In the genomic region with DNA sequence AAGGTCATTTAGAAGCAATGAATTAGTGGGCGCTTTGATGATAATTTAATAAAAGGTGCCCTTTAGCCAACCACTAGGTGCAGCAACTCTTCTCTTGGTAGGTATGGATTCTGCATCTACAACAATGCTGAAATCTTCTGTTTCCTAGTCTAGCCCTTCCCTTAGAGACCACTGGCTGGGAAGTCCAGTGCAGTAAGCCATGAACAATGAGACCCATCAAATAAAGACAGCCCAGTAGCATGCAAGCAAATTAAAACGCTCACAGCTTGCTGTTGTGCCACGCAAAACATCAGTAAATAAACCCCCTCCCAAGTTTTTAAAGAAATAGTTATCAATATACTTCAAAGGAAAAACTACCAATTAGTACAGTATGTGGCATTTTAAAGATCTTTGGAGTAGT, we compare ENCODE assay signal across 10 mouse cellular contexts. TPM values are rescaled to one million over a fixed set of nuclear protein-coding genes. Genes with fewer than 3 reads are reported as not detected.
A peak's percentile ranks its signal among the peaks of the same experiment; 100 is the strongest.
DNase-seq lines count a peak whose midpoint lies in the region; ATAC-seq and TF ChIP-seq lines count a peak whose summit lies in the region.
"Had no signal": no experiment of that assay in that cellular context is flagged by ENCODE, and none has a peak within 500 bp of the region (broad histone marks: within the 10 kb centered on the region; RNA-seq: fewer than 3 reads in every experiment).

No protein-coding gene starts in this region.

- H3K27ac ChIP-seq in lung, embryonic 15.5 days = no peak overlapping the region
- peak overlapping the region; percentile 46; the same call in 1 of the 2 replicates for H3K27ac ChIP-seq in hindbrain, postnatal 0 days
- H3K27ac ChIP-seq in neural tube, embryonic 14.5 days (ENCODE audit: low read depth, low read length) = peak overlapping the region; percentile 6; the same call in 1 of the 2 replicates

- TF ChIP-seq CTCF in hindbrain, postnatal 0 days (IDR thresholded peaks at IDR 0.05; ENCODE audit: low read depth) = no peak

- no peaks in the 10 kb centered on the region for H3K36me3 ChIP-seq in lung, embryonic 15.5 days
- H3K36me3 ChIP-seq in hindbrain, postnatal 0 days (ENCODE audit: insufficient read depth, low read length) = no peaks in the 10 kb centered on the region
- no peaks in the 10 kb centered on the region; the same call in 1 of the 2 replicates for H3K36me3 ChIP-seq in neural tube, embryonic 14.5 days (ENCODE audit: control insufficient read depth, insufficient read depth, low read length)

- peak overlapping the region; percentile 55; the same call in 1 of the 2 replicates for H3K4me2 ChIP-seq in lung, embryonic 15.5 days
- peak overlapping the region; percentile 62 for H3K4me2 ChIP-seq in hindbrain, postnatal 0 days (ENCODE audit: low read depth, low read length)
- H3K4me2 ChIP-seq in neural tube, embryonic 14.5 days (ENCODE audit: low read depth, low read length) = peak overlapping the region; percentile 48; the same call in 1 of the 2 replicates

- no peak for ATAC-seq in lung, embryonic 15.5 days (ENCODE audit: borderline replicate concordance, extremely low read depth, low FRiP score, low TSS enrichment)
- no peak for ATAC-seq in hindbrain, postnatal 0 days
- ATAC-seq in neural tube, embryonic 14.5 days (ENCODE audit: low read depth) = peak; percentile 45

- no peak overlapping the region for H3K4me3 ChIP-seq in lung, embryonic 15.5 days
- peak overlapping the region; percentile 37; the same call in 1 of the 2 replicates for H3K4me3 ChIP-seq in hindbrain, postnatal 0 days (ENCODE audit: low read length)
- no peak overlapping the region for H3K4me3 ChIP-seq in neural tube, embryonic 14.5 days (ENCODE audit: low read depth, low read length)

- H3K9me3 ChIP-seq in lung, embryonic 15.5 days = no peaks in the 10 kb centered on the region
- no peaks in the 10 kb centered on the region for H3K9me3 ChIP-seq in hindbrain, postnatal 0 days (ENCODE audit: low read length)
- no peaks in the 10 kb centered on the region for H3K9me3 ChIP-seq in neural tube, embryonic 14.5 days (ENCODE audit: control insufficient read depth, low read length)

- no peaks in the 10 kb centered on the region for H3K27me3 ChIP-seq in lung, embryonic 15.5 days
- no peaks in the 10 kb centered on the region for H3K27me3 ChIP-seq in hindbrain, postnatal 0 days (ENCODE audit: insufficient read depth, low read length)
- H3K27me3 ChIP-seq in neural tube, embryonic 14.5 days (ENCODE audit: control insufficient read depth, insufficient read depth, low read length) = no peaks in the 10 kb centered on the region

- DNase-seq in cerebellum, adult 9-11 months = peak; percentile 23
- no peak for DNase-seq in cerebellum, adult 11 months
- no peak for DNase-seq in lung, postnatal 14 days
- DNase-seq in hindbrain, postnatal 0 days (ENCODE audit: low spot score) = no peak
- DNase-seq in adrenal gland, adult (ENCODE audit: inconsistent age in 2 of 2, low spot score in 1 of 2) = no peak
- no peak for DNase-seq in kidney, adult 8-10 months
- DNase-seq: gastrocnemius, postnatal 25 days; lung, adult 18-20 months had no signal

- no peak overlapping the region for H3K9ac ChIP-seq in lung, embryonic 15.5 days
- no peak overlapping the region for H3K9ac ChIP-seq in hindbrain, postnatal 0 days (replicated peaks; ENCODE audit: low read length)
- no peak overlapping the region for H3K9ac ChIP-seq in neural tube, embryonic 14.5 days (replicated peaks; ENCODE audit: low read depth, low read length)

- 66% methylated on average over 3 of the region's 3 CpGs for WGBS in lung, embryonic 15.5 days
- 33% methylated on average over 3 of the region's 3 CpGs for WGBS in hindbrain, postnatal 0 days
- 48% methylated on average over 3 of the region's 3 CpGs for WGBS in neural tube, embryonic 14.5 days

- no peaks in the 10 kb centered on the region for H3K4me1 ChIP-seq in lung, embryonic 15.5 days
- peaks cover 12% of the 10 kb centered on the region; the same call in 1 of the 2 replicates for H3K4me1 ChIP-seq in hindbrain, postnatal 0 days (ENCODE audit: insufficient read depth, low read length)
- peaks cover 12% of the 10 kb centered on the region; the same call in 1 of the 2 replicates for H3K4me1 ChIP-seq in neural tube, embryonic 14.5 days (ENCODE audit: control insufficient read depth, insufficient read depth, low read length)

RNA-seq across cellular contexts. Expression of a gene that starts 10.9 kb away (rescaled TPM):
- polyA plus RNA-seq in lung, embryonic 15.5 days (2015; fragmentation: Nextera tagmentation; extraction: Ambion mirVana) = not detected in 2 replicates
- total RNA-seq in hindbrain, postnatal 0 days (2014; rRNA removed) = not detected in 2 replicates
- not detected in 2 replicates for polyA plus RNA-seq in hindbrain, postnatal 0 days (2015; fragmentation: Nextera tagmentation; extraction: Ambion mirVana)
- polyA plus RNA-seq in neural tube, embryonic 14.5 days (2014; fragmentation: Nextera tagmentation; extraction: Ambion mirVana) = not detected in 2 replicates
- total RNA-seq: gastrocnemius, postnatal 25 days had no signal
